Mouse (Mus musculus) Muller cell, postnatal 12 days (primary cell): Measurements from ENCODE around the gene Ehbp1.

ENCODE experiments used
- DNase-seq: peaks from one replicate; pipeline ENCODE4 v3.0.0-alpha.2; 2015; ENCODE audit errors: inconsistent ontology term

The Ehbp1 gene

GRCm38 (mm10) chr11:22196776-22197175, 145.3 kb downstream of the Ehbp1 start:
- no peak for DNase-seq

- no peak for DNase-seq
Observed at GRCm38 (mm10) chr11:22194607-22195006, 147.5 kb downstream of the Ehbp1 start.

DNA sequence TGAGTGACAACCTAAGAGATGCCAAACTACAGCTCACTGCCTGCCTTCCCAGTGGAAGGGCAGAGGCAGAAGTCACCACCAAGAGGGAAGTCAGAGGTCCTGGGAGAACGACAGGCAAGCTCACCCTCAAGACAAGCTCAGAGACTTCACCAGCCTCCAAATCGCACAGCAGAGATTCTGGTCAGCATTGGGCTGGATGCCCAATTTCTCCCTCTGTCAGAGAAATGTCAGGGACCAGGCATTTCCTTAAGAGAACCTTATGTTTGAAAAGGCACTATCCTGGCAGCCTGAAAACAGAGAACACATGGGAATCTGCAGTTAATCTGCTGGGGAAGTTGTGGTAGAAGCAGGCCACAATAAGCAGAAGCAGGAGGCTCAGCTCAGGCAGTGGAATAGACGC, 151.5 kb downstream of the Ehbp1 start:
- no peak for DNase-seq

DNA sequence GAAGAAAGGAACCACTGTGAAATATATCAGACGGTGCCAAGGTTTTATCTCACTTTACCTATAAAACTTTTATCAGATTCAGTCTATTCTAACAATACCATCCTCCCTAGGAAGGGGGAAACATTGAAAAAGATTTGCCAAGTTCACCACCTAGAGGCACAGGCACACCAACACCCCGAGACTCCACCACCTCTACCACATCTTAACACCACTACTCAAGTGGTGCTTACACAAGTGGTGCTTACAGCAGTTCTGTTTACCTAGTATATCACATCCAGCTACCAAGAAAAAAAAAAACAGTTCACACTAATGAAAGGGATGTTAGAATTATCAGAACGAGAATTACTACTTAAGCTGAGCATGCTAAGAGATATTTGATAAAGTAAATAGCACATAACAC, 152.1 kb downstream of the Ehbp1 start:
- DNase-seq, result no peak

GRCm38 (mm10) chr11:22181530-22182501, 160.3 kb downstream of the Ehbp1 start:
- no peak for DNase-seq

GRCm38 (mm10) chr11:22180146-22180545, 161.9 kb downstream of the Ehbp1 start:
- DNase-seq, result no peak

DNA sequence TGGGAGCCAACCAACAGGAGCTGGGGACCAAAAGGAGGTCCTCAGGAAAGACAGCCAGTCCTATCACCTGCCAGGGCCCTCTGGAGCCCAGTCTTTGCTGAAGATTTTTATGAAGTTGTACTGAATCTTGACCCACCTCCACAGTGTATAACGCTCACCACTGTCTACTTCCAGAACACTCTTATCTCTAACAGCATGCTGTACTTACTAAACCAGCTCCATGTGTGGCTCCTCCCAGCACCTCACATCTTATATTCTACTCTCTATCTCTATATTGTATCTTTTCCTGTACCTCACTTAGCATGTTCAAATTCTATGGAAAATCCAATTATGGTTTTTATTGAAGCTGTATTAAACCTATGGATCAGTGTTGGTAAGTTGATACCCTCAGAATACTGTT, 163.5 kb downstream of the Ehbp1 start:
- no peak for DNase-seq

DNA sequence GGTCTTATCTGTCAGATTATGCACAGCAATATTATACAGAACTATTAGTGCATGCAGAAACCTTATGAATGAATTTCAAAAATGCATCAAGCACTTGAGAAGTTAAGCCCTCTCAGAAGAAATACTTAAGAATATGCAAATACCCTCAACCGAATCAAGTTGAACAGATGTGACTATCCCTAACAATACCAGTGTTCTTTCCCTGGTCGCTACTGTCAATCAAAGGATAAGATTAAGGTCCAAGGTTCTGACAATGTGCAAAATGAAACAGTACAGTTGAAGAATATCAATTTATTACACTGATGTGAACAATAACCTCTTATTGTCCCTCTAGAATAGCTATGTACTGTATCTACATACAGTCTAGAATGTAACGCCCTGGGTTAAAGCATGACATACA, 167.8 kb downstream of the Ehbp1 start:
- DNase-seq, result no peak

GRCm38 (mm10) chr11:22170962-22171638, 171.0 kb downstream of the Ehbp1 start:
- no peak for DNase-seq

DNA sequence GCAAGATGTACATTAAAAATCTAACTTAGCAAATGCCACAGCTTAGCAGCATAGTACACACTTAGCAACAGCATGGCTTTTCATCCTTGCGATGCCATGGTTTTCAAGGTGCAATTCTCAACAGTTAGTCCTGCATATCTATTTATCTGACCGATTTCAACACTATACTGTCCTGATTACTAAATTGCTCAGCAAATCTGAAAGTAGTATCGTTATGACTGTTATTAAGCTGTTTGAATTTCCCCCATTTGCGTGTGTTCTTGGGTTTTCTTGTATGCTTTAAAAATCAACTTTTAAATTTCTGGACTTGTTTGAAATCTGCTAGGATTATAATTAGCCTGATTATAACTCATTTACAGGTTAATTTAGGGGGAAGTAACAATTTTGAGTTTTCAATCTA, 184.2 kb downstream of the Ehbp1 start:
- DNase-seq, result no peak

DNA sequence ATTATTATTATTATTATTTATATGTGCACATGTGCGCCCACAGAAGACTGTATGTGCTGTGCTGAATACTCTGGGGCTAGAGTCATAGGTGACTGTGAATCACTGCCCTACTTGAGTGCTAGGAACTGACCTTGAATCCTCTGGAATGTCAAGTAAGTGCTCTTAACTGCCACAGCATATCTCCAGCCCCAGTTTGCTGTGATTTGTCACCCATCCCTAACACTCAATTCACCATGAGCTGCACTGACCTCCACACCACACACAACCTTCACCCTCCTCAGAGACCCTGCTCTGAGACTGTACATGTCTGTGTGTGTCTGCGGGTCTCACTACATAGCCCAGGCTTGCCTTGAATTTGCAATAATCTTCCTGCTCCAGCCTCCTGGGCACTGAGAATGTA, 185.9 kb downstream of the Ehbp1 start:
- no peak for DNase-seq

- no peak for DNase-seq
Observed at GRCm38 (mm10) chr11:22155366-22156095, 186.6 kb downstream of the Ehbp1 start.

DNA sequence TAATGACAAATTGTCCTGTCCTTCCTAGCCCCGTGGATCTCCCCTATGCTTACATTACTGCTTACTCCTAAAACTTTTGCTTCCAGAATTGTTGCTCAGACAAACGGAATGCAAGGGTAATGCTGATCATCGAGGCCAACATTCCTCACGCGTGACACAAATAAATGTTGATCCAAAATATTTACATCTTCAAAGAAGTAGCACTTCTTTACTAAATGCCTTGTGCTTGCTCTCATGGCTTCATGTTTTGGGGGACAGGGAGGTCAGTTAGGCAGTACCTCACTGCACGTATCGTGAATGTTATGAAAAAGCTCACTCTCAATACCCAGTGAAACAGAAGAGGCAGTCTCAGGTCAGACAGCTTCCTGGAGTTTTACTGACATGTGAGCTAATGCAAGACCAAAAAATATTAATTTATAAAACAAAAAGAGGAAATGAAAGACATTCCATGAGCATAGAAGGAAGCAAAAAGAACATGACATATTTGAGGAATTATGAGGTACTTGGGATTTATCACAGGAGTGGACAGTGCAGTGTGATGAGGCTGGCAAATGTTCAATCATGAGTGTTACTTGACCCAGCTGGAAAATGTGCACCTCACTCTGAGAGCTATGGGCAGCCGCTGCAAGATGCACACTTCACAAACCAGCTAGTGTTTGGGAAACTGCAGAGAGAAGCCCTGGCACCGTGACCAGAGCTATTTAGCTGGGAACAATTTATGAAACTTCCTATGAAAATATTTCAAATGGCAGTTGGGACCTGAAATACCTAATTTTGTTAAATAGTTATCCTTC, 187.4 kb downstream of the Ehbp1 start:
- peak; percentile 69 for DNase-seq

DNA sequence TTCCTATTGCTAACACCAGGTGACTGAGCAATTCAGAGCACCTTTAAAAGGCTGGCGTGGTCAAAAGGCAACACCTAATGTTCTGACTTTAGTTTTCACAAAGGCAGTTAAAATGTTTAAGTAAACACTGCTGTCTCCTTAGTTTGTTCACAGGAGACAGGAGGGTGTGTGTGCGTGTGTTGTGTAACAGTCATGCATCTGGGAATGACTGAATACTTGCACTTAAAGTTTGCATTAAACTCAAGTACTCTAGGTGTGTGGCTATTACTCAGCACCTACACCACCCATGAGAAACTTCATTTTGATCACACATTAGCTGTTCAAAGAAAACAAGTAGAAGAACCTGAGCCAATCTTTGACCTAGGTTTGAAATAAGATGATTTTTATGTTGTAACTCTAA, 201.4 kb downstream of the Ehbp1 start:
- no peak for DNase-seq

DNA sequence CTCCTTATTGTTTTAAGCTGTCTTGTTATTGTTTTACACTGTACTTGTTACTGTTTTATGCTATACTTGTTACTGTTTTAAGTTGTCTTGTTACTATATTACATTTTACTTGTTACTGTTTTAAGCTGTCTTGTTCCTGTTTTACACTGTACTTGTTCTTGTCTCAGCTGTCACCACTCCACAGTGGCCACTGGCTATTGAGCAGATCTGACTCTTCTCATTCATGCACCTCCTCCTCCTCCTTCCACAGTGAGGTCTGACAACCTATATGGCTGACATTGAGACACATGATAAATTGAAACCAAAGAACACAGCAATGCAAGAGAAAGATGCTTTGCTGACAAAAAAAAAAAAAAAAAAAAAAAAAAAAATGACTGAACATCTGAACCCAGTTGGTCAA, 203.6 kb downstream of the Ehbp1 start:
- DNase-seq, result no peak

- no peak for DNase-seq
Observed at GRCm38 (mm10) chr11:22125188-22125587, 216.9 kb downstream of the Ehbp1 start.

GRCm38 (mm10) chr11:22118853-22119252, 223.2 kb downstream of the Ehbp1 start:
- DNase-seq, result no peak

DNA sequence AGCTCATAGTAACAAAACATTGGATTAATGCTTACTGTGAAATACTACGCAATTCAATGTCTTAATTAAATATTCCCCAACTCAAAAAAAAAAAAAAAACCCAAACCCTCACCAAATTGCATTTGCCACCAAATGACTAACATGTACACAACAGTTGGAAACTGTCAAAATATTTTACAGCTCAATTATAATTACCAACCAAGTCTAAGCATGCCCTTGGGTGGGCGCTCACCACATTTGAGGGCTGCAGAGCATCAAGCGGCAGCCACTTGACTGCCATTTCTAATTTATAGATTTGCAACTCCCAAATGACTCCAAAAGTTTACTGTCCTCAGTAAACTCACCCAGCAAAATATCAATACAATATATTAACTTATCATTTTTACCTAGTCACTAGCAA, 229.9 kb downstream of the Ehbp1 start:
- no peak for DNase-seq

GRCm38 (mm10) chr11:22089346-22089745, 252.7 kb downstream of the Ehbp1 start:
- no peak for DNase-seq

- DNase-seq, result no peak
Observed at GRCm38 (mm10) chr11:22063352-22063751, 278.7 kb downstream of the Ehbp1 start.

DNA sequence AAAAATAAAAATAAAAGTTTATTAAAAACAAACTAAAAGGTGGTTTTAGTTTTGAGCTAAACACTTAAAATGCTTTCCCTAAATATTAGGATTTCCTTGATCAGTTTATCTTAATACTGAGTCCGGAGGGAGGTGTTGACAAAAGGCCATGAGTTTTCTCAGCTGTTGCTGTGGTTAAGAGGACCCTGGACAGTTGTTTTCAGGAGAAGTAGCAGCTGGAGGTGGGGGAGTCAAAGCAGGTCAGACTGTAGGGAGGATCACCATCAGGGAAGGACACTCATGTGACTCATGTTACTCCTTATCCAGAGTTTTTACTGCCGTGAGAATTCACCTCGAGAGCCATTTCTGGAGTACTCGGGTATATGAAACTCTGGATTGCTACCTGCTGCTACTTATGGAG, 280.4 kb downstream of the Ehbp1 start:
- DNase-seq, result no peak

DNA sequence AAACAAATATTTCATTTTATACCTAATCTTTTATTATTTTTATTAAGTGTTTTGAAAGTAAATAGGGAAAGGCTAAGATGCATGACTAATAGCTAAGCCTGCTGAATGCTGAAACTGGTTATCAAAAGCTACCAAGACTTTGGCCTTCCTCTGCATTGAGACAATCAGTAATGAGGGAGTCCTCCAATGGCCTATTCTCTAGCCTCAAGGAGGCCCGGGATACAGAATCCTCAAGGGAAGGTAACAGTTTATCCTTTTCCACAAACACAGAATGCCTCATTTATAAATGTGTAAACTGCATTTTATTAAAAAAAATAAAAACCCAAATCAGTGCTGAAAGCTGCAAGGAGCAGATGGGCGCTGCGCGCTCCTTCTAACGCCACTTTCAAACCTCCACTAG, 284.6 kb downstream of the Ehbp1 start:
- DNase-seq, result no peak
